8 mouse cellular contexts compared by ENCODE assay signal in the genomic region with DNA sequence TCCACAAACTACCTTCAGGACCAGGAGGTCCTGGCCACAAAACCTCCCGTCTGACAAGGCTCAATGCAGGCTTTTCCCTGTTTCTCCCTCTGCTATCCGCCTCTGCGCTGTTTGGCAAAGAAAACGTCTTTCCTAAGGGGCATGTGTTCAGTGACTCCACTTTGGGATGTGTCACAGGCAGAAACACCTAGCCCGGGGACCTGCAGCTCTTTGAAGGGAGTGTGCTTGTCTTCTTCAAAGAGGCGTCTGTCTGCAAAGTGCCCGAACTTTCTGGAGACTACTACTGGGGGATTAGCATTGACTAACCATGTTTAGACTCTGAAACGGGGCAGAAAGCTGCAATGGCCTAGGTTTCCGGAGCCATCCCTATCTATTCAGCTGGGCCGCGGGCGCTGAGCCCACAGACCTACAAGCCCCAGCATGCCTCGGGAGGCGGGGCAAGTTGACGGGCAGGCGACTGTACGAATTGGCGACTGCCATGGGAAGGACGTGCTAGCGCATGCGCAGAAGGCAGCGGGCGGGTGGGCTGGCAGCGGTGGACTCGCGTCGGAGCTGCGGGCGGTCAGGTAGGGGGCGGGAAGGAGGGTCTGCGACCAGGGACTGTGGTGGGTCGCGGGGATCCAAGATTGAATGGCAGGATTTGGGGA. TPM values are rescaled to one million over a fixed set of nuclear protein-coding genes. Genes with fewer than 3 reads are reported as not detected.
DNase-seq lines count a peak whose midpoint lies in the region.

A gene (plus strand): TSS at position 483 of the 647 bp plus-strand sequence.

- no peaks in the 10 kb centered on the region for H3K27me3 ChIP-seq in megakaryocyte, embryonic 14.5 days (replicated peaks)

- peaks cover 42% of the 10 kb centered on the region for H3K4me1 ChIP-seq in megakaryocyte, embryonic 14.5 days

- no peaks in the 10 kb centered on the region for H3K9me3 ChIP-seq in megakaryocyte, embryonic 14.5 days

- no peaks in the 10 kb centered on the region for H3K36me3 ChIP-seq in megakaryocyte, embryonic 14.5 days (replicated peaks; ENCODE audit: low read length)

- H3K4me3 ChIP-seq in megakaryocyte, embryonic 14.5 days (replicated peaks), result peak within 1 kb of the TSS; percentile 97

- peak; percentile 97 for DNase-seq in ZHBTc4 (ENCODE audit: low read depth, low spot score)
- DNase-seq in cerebellum, postnatal 4 days (ENCODE audit: low spot score in 2 of 2), result peak; percentile 99 to 100
- DNase-seq in gastrocnemius, adult 8-10 months (ENCODE audit: low spot score in 2 of 2), result peak; percentile 97 to 98
- peak; percentile 62 for DNase-seq in hindlimb bud, embryonic 11.5 days (ENCODE audit: extremely low spot score, low read depth, low spot score)
- DNase-seq in left cerebral cortex, adult 8-10 months (ENCODE audit: low spot score in 2 of 2), result peak; percentile 97 to 100
- DNase-seq in right cerebral cortex, postnatal 10 days (ENCODE audit: low spot score in 2 of 2), result peak; percentile 98 to 100
- DNase-seq in urinary bladder, postnatal 25 days (ENCODE audit: low spot score), result peak; percentile 100

RNA-seq across cellular contexts. Expression of the gene that starts here (rescaled TPM):
- total RNA-seq in gastrocnemius, adult 8-10 months (2022), result 10 to 100 TPM; 10.7 to 15.2 (median 12.2) TPM
- 100 to 1,000 TPM; 220 to 231 (median 223) TPM for total RNA-seq in left cerebral cortex, adult 8-10 months (2022)
- 1.3 TPM in 1 of 2 replicates, not detected in the other for polyA plus RNA-seq in megakaryocyte, embryonic 14.5 days (2012; ENCODE audit: insufficient read depth, low replicate concordance)

Comparison
In these comparisons a context has a peak if more than half of its experiments do, and no peak if none do; other contexts are left out.
1. Peak in every context shown above with its lines: DNase-seq and H3K4me3 ChIP-seq.
2. RNA of the gene that starts here (total RNA-seq): 220 to 231 TPM in left cerebral cortex, adult 8-10 months; 10.7 to 15.2 TPM in gastrocnemius, adult 8-10 months; every median in the first group is over 10 times any median in the second.